Mouse (Mus musculus): ENCODE data around the gene Tc2n. TPM values are rescaled to one million over a fixed set of nuclear protein-coding genes. Genes with fewer than 3 reads are reported as not detected.
"Not testable (repeated sequence)": the region's sequence is repeated elsewhere in the genome, so short reads cannot be mapped to it uniquely, and the experiment has no call there.

Tc2n gene
- polyA plus RNA-seq, 1 experiment from 2014 or later: 0.37 TPM

DNA sequence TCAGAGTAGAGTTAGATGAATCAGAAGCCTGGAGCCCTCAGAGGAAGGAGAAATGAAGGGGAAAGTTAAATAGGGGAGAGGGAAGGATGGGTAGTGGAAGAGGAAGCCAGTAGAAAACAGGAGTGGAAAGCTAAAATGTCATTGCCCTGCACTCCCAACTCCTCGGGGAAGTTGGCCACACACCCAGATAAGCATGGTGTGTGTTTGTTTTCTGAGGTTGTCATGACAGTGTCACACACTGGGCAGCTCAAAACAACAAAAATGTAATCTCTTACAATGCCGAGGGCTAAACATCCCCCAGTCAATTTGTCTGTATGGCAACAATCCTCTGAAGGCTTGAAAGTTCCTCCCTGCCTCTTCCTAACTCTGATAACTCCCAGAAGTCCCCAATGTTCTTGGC is 22.2 kb upstream of the Tc2n start:
- no peak for ATAC-seq (ENCODE audit: low FRiP score)
- no peaks in the 10 kb centered on the region for H3K27me3 ChIP-seq (ENCODE audit: control insufficient read depth, insufficient read depth, low read length)
- H3K4me3 ChIP-seq (replicated peaks; ENCODE audit: low read length): no peak overlapping the region
- WGBS: 73% methylated on average over 2 of the region's 2 CpGs
- no peaks in the 10 kb centered on the region for H3K36me3 ChIP-seq (replicated peaks; ENCODE audit: control insufficient read depth, insufficient read depth)
- H3K4me2 ChIP-seq (replicated peaks): no peak overlapping the region
- H3K27ac ChIP-seq: no peak overlapping the region
- H3K4me1 ChIP-seq (replicated peaks; ENCODE audit: control insufficient read depth, insufficient read depth, low read length): no peaks in the 10 kb centered on the region
- no peaks in the 10 kb centered on the region for H3K9me3 ChIP-seq (ENCODE audit: control insufficient read depth, low read length)
- no peak overlapping the region for H3K9ac ChIP-seq
- DNase-seq (ENCODE audit: low spot score): no peak

DNA sequence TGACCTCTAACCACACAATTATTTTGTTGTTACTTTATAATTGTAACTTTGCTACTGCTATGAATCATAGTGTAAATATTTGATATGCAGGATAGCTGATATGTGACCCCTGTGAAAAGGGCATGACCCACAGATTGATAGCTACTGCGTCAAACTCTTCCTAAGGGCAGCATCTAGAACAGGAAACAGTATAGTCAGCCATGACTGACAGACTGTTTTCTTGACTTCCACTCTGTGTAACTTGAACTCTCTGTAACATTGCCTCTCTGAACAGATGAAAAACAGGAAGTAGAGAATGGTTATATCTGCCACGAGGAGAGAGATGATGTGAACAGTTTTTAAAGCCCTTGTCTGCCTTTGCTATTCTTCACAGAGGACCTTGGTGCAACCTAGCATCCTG is 21.7 kb upstream of the Tc2n start:
- no peaks in the 10 kb centered on the region for H3K4me1 ChIP-seq (replicated peaks; ENCODE audit: control insufficient read depth, insufficient read depth, low read length)
- 69% methylated on average over 2 of the region's 2 CpGs for WGBS
- H3K27ac ChIP-seq: no peak overlapping the region
- no peaks in the 10 kb centered on the region for H3K27me3 ChIP-seq (ENCODE audit: control insufficient read depth, insufficient read depth, low read length)
- no peak overlapping the region for H3K4me3 ChIP-seq (replicated peaks; ENCODE audit: low read length)
- H3K9me3 ChIP-seq (ENCODE audit: control insufficient read depth, low read length): no peaks in the 10 kb centered on the region
- H3K4me2 ChIP-seq (replicated peaks): no peak overlapping the region
- no peak overlapping the region for H3K9ac ChIP-seq
- ATAC-seq (ENCODE audit: low FRiP score): no peak
- DNase-seq (ENCODE audit: low spot score): no peak
- H3K36me3 ChIP-seq (replicated peaks; ENCODE audit: control insufficient read depth, insufficient read depth): no peaks in the 10 kb centered on the region

DNA sequence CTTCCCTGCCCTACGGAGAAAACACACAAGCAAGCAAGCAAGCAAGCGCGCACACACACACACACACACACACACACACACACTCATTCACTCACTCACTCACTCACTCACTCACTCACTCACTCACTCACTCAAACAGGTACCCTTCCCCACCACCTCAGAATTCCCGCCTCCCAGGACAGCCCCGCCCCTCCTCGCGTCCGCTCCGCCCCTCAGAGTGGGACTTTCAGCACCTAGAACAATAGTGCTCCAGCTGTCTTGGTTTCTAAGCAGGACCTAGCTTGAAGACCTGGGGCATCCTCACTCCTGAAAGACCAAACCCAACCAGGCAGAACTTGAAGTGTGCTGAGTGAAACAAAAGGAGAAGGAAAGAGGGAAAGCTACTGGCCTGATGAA is 430 bp upstream of the Tc2n start:
- Histone ChIP-seq H3K27ac (no peak overlapping the region), H3K4me2 (replicated peaks) (peak overlapping the region; percentile 85), H3K4me3 (replicated peaks; ENCODE audit: low read length) (peak overlapping the region; percentile 59), H3K9ac (peak overlapping the region; percentile 54), H3K9me3 (ENCODE audit: control insufficient read depth, low read length) (no peaks in the 10 kb centered on the region), H3K36me3 (replicated peaks; ENCODE audit: control insufficient read depth, insufficient read depth) (no peaks in the 10 kb centered on the region), H3K4me1 (replicated peaks; ENCODE audit: control insufficient read depth, insufficient read depth, low read length) (no peaks in the 10 kb centered on the region), H3K27me3 (ENCODE audit: control insufficient read depth, insufficient read depth, low read length) (peaks cover 20% of the 10 kb centered on the region)
- ATAC-seq (ENCODE audit: low FRiP score) (peak; percentile 81), DNase-seq (ENCODE audit: low spot score) (no peak)
- 1% methylated on average over 9 of the region's 9 CpGs for WGBS

DNA sequence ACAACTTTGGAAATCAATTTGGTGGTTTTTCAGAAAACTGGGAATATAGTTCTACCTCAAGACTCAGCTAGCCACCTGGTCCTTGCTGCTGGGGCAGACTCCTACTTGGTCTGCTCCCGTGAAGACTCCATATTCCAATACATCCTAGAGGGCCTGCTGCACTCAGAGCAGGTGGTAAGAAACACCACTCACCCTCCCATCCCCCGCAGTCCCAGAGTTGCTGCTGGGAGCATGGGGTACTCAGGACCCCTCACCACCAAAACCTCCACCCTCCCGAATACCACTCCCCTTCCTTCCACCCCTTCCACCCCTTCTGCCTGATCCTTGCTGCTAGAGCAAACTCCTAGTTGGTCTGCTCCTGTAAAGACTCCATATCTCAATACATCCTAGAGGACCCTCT is 19.1 kb downstream of the Tc2n start:
- Histone ChIP-seq H3K4me1 (replicated peaks; ENCODE audit: control insufficient read depth, insufficient read depth, low read length) (no peaks in the 10 kb centered on the region), H3K4me3 (replicated peaks; ENCODE audit: low read length) (no peak overlapping the region), H3K4me2 (replicated peaks) (no peak overlapping the region), H3K36me3 (replicated peaks; ENCODE audit: control insufficient read depth, insufficient read depth) (no peaks in the 10 kb centered on the region), H3K9ac (no peak overlapping the region), H3K27me3 (ENCODE audit: control insufficient read depth, insufficient read depth, low read length) (no peaks in the 10 kb centered on the region), H3K9me3 (ENCODE audit: control insufficient read depth, low read length) (no peaks in the 10 kb centered on the region), H3K27ac (no peak overlapping the region)
- no peak for DNase-seq (ENCODE audit: low spot score)
- ATAC-seq (ENCODE audit: low FRiP score): no peak
- 90% methylated on average over 3 of the region's 3 CpGs for WGBS

DNA sequence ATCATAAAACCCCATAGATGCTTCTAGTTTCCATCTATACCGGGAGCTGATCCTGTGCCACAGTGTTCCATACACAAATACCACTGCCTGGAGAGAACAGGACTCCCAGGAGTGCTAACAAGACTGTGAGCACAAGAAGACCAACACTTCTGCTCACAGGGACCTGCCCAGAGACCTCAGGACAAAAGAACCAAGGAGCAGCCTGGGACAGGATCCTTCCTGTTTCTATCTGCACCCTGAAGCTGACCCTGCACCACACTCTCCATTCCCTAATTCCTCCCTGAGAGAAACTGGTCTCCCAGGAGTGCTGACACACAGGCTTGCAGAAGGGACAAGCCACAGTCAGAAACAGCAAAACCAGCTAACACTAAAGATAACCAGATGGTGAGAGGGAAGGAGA is 21.8 kb downstream of the Tc2n start:
- H3K27ac ChIP-seq: no peak overlapping the region
- H3K4me3 ChIP-seq (replicated peaks; ENCODE audit: low read length): no peak overlapping the region
- no peaks in the 10 kb centered on the region for H3K4me1 ChIP-seq (replicated peaks; ENCODE audit: control insufficient read depth, insufficient read depth, low read length)
- H3K9me3 ChIP-seq (ENCODE audit: control insufficient read depth, low read length): no peaks in the 10 kb centered on the region
- no peak overlapping the region for H3K4me2 ChIP-seq (replicated peaks)
- ATAC-seq (ENCODE audit: low FRiP score) (no peak), DNase-seq (ENCODE audit: low spot score) (no peak)
- 88% methylated on average over 1 of the region's 1 CpGs for WGBS
- H3K36me3 ChIP-seq (replicated peaks; ENCODE audit: control insufficient read depth, insufficient read depth): no peaks in the 10 kb centered on the region
- no peak overlapping the region for H3K9ac ChIP-seq
- no peaks in the 10 kb centered on the region for H3K27me3 ChIP-seq (ENCODE audit: control insufficient read depth, insufficient read depth, low read length)

DNA sequence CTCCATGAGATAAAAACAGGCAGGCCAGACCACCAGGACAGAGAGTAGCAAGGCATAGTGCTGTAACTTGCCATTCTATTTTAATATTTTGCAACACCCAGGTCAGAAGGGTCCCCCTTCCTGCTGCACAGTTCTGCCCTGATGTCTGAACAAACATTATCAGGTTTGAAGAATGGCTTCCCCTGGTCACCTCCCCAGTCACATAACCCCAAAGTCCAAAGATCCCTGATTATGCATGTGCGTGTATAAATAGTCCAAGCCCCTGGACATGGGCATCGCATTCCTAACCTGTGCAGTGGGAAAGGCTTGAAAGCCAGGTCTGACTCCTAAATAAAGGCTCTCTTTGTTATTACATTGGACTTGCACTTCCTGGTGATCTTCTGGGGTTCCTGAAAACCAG is 37.8 kb downstream of the Tc2n start:
- no peaks in the 10 kb centered on the region for H3K4me1 ChIP-seq (replicated peaks; ENCODE audit: control insufficient read depth, insufficient read depth, low read length)
- DNase-seq (ENCODE audit: low spot score) (no peak), ATAC-seq (ENCODE audit: low FRiP score) (no peak)
- no peaks in the 10 kb centered on the region for H3K27me3 ChIP-seq (ENCODE audit: control insufficient read depth, insufficient read depth, low read length)
- H3K36me3 ChIP-seq (replicated peaks; ENCODE audit: control insufficient read depth, insufficient read depth): no peaks in the 10 kb centered on the region
- H3K9me3 ChIP-seq (ENCODE audit: control insufficient read depth, low read length): no peaks in the 10 kb centered on the region
- H3K4me3 ChIP-seq (replicated peaks; ENCODE audit: low read length): no peak overlapping the region
- no peak overlapping the region for H3K9ac ChIP-seq
- WGBS: 92% methylated on average over 2 of the region's 2 CpGs
- H3K4me2 ChIP-seq (replicated peaks): no peak overlapping the region
- H3K27ac ChIP-seq: no peak overlapping the region

DNA sequence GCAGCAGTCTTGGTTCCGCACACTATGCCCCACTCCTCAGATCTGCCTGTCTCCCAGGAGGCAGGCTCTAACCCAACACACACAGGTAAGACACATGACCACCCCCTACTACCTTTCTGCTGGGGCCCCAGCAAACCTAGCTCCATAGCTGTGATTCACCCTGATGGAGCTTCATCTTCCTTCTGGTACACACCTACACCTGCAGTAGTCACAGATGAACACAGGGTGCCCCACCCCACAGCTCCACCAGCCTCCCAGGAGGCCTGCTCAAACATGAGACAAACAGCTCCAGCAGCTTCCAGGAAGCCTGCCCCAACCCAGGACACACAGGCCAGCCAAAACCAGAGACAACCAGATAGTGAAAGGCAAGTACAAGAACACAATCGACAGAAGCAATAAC is 50.8 kb downstream of the Tc2n start:
- H3K36me3 ChIP-seq (replicated peaks; ENCODE audit: control insufficient read depth, insufficient read depth): no peaks in the 10 kb centered on the region
- H3K27ac ChIP-seq: no peak overlapping the region
- no peak overlapping the region for H3K4me2 ChIP-seq (replicated peaks)
- 98% methylated on average over 2 of the region's 2 CpGs for WGBS
- no peaks in the 10 kb centered on the region for H3K4me1 ChIP-seq (replicated peaks; ENCODE audit: control insufficient read depth, insufficient read depth, low read length)
- DNase-seq (ENCODE audit: low spot score): no peak
- ATAC-seq (ENCODE audit: low FRiP score): no peak
- no peak overlapping the region for H3K9ac ChIP-seq
- H3K4me3 ChIP-seq (replicated peaks; ENCODE audit: low read length): no peak overlapping the region
- H3K27me3 ChIP-seq (ENCODE audit: control insufficient read depth, insufficient read depth, low read length): no peaks in the 10 kb centered on the region
- H3K9me3 ChIP-seq (ENCODE audit: control insufficient read depth, low read length): no peaks in the 10 kb centered on the region

DNA sequence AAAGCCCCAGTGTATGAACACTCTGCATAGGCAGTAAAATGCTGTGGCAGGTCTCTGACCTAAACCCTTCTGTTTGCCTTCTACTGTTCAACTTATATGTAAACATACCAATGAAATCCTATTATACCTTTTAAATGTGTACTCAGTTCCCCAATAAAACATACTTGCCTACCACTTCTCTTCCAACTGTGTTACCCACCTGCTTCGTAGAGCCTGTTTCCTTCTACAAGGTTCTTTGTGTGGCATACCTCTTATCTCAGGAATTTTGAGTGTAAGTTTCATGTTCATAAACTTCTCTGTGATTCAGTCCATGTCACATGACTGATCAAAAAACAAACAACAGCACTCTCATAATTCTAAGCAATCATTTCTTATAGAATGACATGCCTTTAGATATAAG is 85.2 kb downstream of the Tc2n start:
- no peak for ATAC-seq (ENCODE audit: low FRiP score)
- no peak overlapping the region for H3K27ac ChIP-seq
- no peaks in the 10 kb centered on the region for H3K27me3 ChIP-seq (ENCODE audit: control insufficient read depth, insufficient read depth, low read length)
- H3K4me3 ChIP-seq (replicated peaks; ENCODE audit: low read length): no peak overlapping the region
- H3K9ac ChIP-seq: no peak overlapping the region
- no peaks in the 10 kb centered on the region for H3K4me1 ChIP-seq (replicated peaks; ENCODE audit: control insufficient read depth, insufficient read depth, low read length)
- 100% methylated on average over 1 of the region's 1 CpGs for WGBS
- no peak overlapping the region for H3K4me2 ChIP-seq (replicated peaks)
- H3K9me3 ChIP-seq (ENCODE audit: control insufficient read depth, low read length): no peaks in the 10 kb centered on the region
- no peaks in the 10 kb centered on the region for H3K36me3 ChIP-seq (replicated peaks; ENCODE audit: control insufficient read depth, insufficient read depth)
- DNase-seq (ENCODE audit: low spot score): no peak

DNA sequence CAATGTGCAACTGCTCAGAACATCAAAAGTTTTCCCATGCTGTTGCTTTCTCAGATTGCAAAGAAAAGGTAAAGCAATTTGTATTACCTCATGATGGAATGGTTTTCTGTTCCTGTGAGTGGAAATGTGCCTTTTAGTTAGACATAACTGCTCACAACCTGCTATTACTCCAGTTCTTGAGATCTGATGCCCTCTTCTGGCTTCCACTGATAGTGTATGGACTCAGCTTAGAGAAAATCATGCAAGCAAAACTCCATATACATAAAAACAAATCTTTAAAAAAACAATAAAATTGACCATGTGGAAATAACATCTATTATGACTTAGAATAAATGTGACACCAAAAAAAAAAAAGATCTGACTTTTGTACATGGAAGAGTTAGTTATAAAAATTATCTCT is 111.7 kb downstream of the Tc2n start:
- H3K27ac ChIP-seq; H3K4me2 ChIP-seq (replicated peaks); DNase-seq (ENCODE audit: low spot score); H3K36me3 ChIP-seq (replicated peaks; ENCODE audit: control insufficient read depth, insufficient read depth); H3K9me3 ChIP-seq (ENCODE audit: control insufficient read depth, low read length); H3K27me3 ChIP-seq (ENCODE audit: control insufficient read depth, insufficient read depth, low read length); H3K9ac ChIP-seq; ATAC-seq (ENCODE audit: low FRiP score); H3K4me3 ChIP-seq (replicated peaks; ENCODE audit: low read length); H3K4me1 ChIP-seq (replicated peaks; ENCODE audit: control insufficient read depth, insufficient read depth, low read length): not testable (repeated sequence)

All from hindbrain, embryonic 14.5 days (tissue).